Mouse (Mus musculus) forebrain, embryonic 15.5 days (tissue): ENCODE results near the gene Abl1. TPM values are rescaled to one million over a fixed set of nuclear protein-coding genes. Genes with fewer than 3 reads are reported as not detected.

ENCODE experiments used
- ATAC-seq: fragments of 200-750 bp; cut with Nextera tagmentation; replicated peaks from 2 replicates; pipeline ENCODE4 v1.8.0; 2017; ENCODE audit warnings: mild to moderate bottlenecking, moderate TSS enrichment, moderate library complexity
- H3K27ac ChIP-seq: fragments of 300-500 bp; sonication (generic); replicated peaks from 2 replicates; pipeline ENCODE4 v1.5.1; 2015; ENCODE audit warnings: mild to moderate bottlenecking, inconsistent platforms
- H3K27me3 ChIP-seq: fragments of 300-500 bp; sonication (generic); 2 replicates; pipeline ENCODE4 v1.6.1; 2015; ENCODE audit warnings: inconsistent platforms
- H3K36me3 ChIP-seq: fragments of 300-500 bp; sonication (generic); 2 replicates; pipeline ENCODE4 v1.6.1; 2015; ENCODE audit warnings: mild to moderate bottlenecking, inconsistent platforms
- H3K4me1 ChIP-seq: fragments of 300-500 bp; sonication (generic); 2 replicates; pipeline ENCODE4 v1.6.1; 2015; ENCODE audit warnings: inconsistent platforms
- H3K4me2 ChIP-seq: fragments of 300-500 bp; sonication (generic); replicated peaks from 2 replicates; pipeline ENCODE4 v1.6.1; 2015; ENCODE audit warnings: mild to moderate bottlenecking, inconsistent platforms
- H3K4me3 ChIP-seq: fragments of 300-500 bp; sonication (generic); 2 replicates; pipeline ENCODE4 v1.5.1; 2015; ENCODE audit warnings: mild to moderate bottlenecking, inconsistent platforms
- H3K9ac ChIP-seq: fragments of 300-500 bp; sonication (generic); replicated peaks from 2 replicates; pipeline ENCODE4 v1.6.1; 2015; ENCODE audit warnings: mild to moderate bottlenecking, inconsistent platforms
- H3K9me3 ChIP-seq: fragments of 300-500 bp; sonication (generic); 2 replicates; pipeline ENCODE4 v1.6.1; 2016; ENCODE audit warnings: inconsistent platforms
- WGBS: fragments of 180-500 bp; shearing (Covaris S2); methylation state at CpG from one replicate; pipeline ENCODE4 v1.1.7; 2015; ENCODE audit warnings: mixed read lengths; 5-methylcytosine and 5-hydroxymethylcytosine counted together
- polyA plus RNA-seq: library from polyadenylated mRNA; unstranded; fragments of >200 nt; fragmentation: Nextera tagmentation; extraction: Ambion mirVana; gene quantifications from 2 replicates; pipeline ENCODE4 v1.2.1, GENCODE M21; 2015

The Abl1 gene
- polyA plus RNA-seq, 1 experiment from 2014 or later = 23.6 TPM

DNA sequence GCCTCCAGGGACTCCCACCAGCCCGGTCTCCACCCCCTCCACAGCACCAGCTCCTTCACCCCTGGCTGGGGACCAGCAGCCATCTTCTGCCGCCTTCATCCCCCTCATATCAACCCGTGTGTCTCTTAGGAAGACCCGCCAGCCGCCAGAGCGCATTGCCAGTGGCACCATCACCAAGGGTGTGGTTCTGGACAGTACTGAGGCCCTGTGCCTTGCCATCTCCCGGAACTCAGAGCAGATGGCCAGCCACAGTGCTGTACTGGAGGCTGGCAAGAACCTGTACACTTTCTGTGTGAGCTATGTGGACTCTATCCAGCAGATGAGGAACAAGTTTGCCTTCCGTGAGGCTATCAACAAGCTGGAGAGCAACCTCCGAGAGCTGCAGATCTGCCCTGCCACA is 113.2 kb downstream of the Abl1 start:
- Histone ChIP-seq H3K36me3 (peaks cover 66% of the 10 kb centered on the region), H3K4me3 (no peak overlapping the region), H3K27ac (no peak overlapping the region), H3K9ac (no peak overlapping the region), H3K4me2 (no peak overlapping the region), H3K4me1 (peaks cover 9% of the 10 kb centered on the region), H3K9me3 (no peaks in the 10 kb centered on the region), H3K27me3 (no peaks in the 10 kb centered on the region)
- WGBS = 87% methylated on average over 9 of the region's 9 CpGs
- no peak for ATAC-seq

- Histone ChIP-seq H3K27ac (no peak overlapping the region), H3K36me3 (peaks cover 53% of the 10 kb centered on the region)
- 86% methylated on average over 8 of the region's 8 CpGs for WGBS
These were observed 114.6 kb downstream of the Abl1 start for GRCm38 (mm10) chr2:31802811-31803210.

GRCm38 (mm10) chr2:31803480-31803879 is 115.3 kb downstream of the Abl1 start:
- Histone ChIP-seq H3K9me3 (no peaks in the 10 kb centered on the region), H3K4me3 (no peak overlapping the region), H3K27ac (no peak overlapping the region), H3K36me3 (peaks cover 47% of the 10 kb centered on the region), H3K4me2 (no peak overlapping the region), H3K27me3 (no peaks in the 10 kb centered on the region), H3K9ac (no peak overlapping the region), H3K4me1 (peaks cover 26% of the 10 kb centered on the region)
- WGBS = 81% methylated on average over 14 of the region's 14 CpGs
- no peak for ATAC-seq

More at GRCm38 (mm10) chr2:31802811-31803210, 114.6 kb downstream of the Abl1 start:
- ATAC-seq = no peak
- Histone ChIP-seq H3K9ac (no peak overlapping the region), H3K4me1 (peaks cover 23% of the 10 kb centered on the region), H3K9me3 (no peaks in the 10 kb centered on the region), H3K27me3 (no peaks in the 10 kb centered on the region), H3K4me2 (no peak overlapping the region), H3K4me3 (no peak overlapping the region)

- H3K9me3 ChIP-seq = no peaks in the 10 kb centered on the region
- H3K4me2 ChIP-seq = no peak overlapping the region
- no peak overlapping the region for H3K4me3 ChIP-seq
- H3K27ac ChIP-seq = peak overlapping the region; percentile 54
- H3K4me1 ChIP-seq = peaks cover 47% of the 10 kb centered on the region
- no peaks in the 10 kb centered on the region for H3K27me3 ChIP-seq
- 15% methylated on average over 9 of the region's 9 CpGs for WGBS
- ATAC-seq = peak; percentile 60
- peaks cover 22% of the 10 kb centered on the region for H3K36me3 ChIP-seq
- H3K9ac ChIP-seq = peak overlapping the region; percentile 12; the same call in 1 of the 2 replicates
These were observed 118.6 kb downstream of the Abl1 start for GRCm38 (mm10) chr2:31806639-31807382.

- no peaks in the 10 kb centered on the region for H3K9me3 ChIP-seq
- H3K27me3 ChIP-seq = no peaks in the 10 kb centered on the region
- no peak overlapping the region for H3K9ac ChIP-seq
- 0 out of 2 replicates have a peak, but pooled peaks cover 6% of the 10 kb centered on the region for H3K36me3 ChIP-seq
- ATAC-seq = 0 out of 2 replicates have a peak, but pooled peaks have one; percentile 17
- no peak overlapping the region for H3K4me3 ChIP-seq
- H3K27ac ChIP-seq = no peak overlapping the region
- WGBS = 31% methylated on average over 28 of the region's 28 CpGs
- no peak overlapping the region for H3K4me2 ChIP-seq
- peaks cover 47% of the 10 kb centered on the region for H3K4me1 ChIP-seq
These were observed 120.5 kb downstream of the Abl1 start for GRCm38 (mm10) chr2:31808410-31809357.

GRCm38 (mm10) chr2:31809358-31809740 is 121.2 kb downstream of the Abl1 start:
- Histone ChIP-seq H3K36me3 (no peaks in the 10 kb centered on the region), H3K4me3 (no peak overlapping the region), H3K9me3 (no peaks in the 10 kb centered on the region), H3K27ac (no peak overlapping the region), H3K9ac (no peak overlapping the region), H3K4me2 (no peak overlapping the region), H3K27me3 (no peaks in the 10 kb centered on the region), H3K4me1 (peaks cover 47% of the 10 kb centered on the region)
- 45% methylated on average over 2 of the region's 2 CpGs for WGBS
- ATAC-seq = no peak

GRCm38 (mm10) chr2:31810444-31810843 is 122.3 kb downstream of the Abl1 start, which contains the start of gene Qrfp:
Qrfp (minus strand) TSS chr2:31810580.
- no peak within 1 kb of the TSS for H3K4me2 ChIP-seq
- H3K9ac ChIP-seq = no peak within 1 kb of the TSS
- H3K27me3 ChIP-seq = no peaks in the 10 kb centered on the region
- no peak within 1 kb of the TSS for H3K27ac ChIP-seq
- no peak within 1 kb of the TSS for H3K4me3 ChIP-seq
- peaks cover 47% of the 10 kb centered on the region for H3K4me1 ChIP-seq
- H3K36me3 ChIP-seq = no peaks in the 10 kb centered on the region
- no peak for ATAC-seq
- WGBS = 57% methylated on average over 12 of the region's 12 CpGs
- no peaks in the 10 kb centered on the region for H3K9me3 ChIP-seq

GRCm38 (mm10) chr2:31811086-31811958 is 123.1 kb downstream of the Abl1 start:
- Histone ChIP-seq H3K4me2 (no peak overlapping the region), H3K27me3 (no peaks in the 10 kb centered on the region), H3K9ac (no peak overlapping the region), H3K36me3 (no peaks in the 10 kb centered on the region), H3K4me1 (peaks cover 39% of the 10 kb centered on the region), H3K27ac (no peak overlapping the region), H3K9me3 (no peaks in the 10 kb centered on the region), H3K4me3 (no peak overlapping the region)
- ATAC-seq = no peak
- WGBS = 85% methylated on average over 14 of the region's 14 CpGs

DNA sequence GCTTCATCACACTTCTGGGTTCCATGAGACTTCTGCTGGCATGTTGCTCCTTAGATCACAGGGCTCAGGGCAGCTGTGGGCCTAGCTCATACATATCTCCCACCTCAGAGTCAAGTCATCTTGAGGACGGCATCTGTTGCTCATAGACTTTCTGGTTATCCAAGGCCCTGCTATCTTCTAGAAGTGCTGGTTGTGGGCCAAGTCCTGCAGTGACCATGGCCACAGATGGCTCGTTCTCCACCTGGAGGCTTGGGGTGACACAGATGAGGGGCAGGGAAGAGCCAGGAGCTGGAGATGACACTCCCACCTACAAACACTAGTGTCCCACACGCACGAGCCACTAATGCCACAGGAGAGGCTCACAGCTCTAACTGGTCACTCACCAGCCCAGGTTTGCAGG is 125.5 kb downstream of the Abl1 start:
- 87% methylated on average over 4 of the region's 4 CpGs for WGBS
- Histone ChIP-seq H3K4me3 (no peak overlapping the region), H3K4me1 (peaks cover 19% of the 10 kb centered on the region), H3K9me3 (no peaks in the 10 kb centered on the region), H3K36me3 (no peaks in the 10 kb centered on the region), H3K27me3 (no peaks in the 10 kb centered on the region), H3K27ac (no peak overlapping the region), H3K9ac (no peak overlapping the region), H3K4me2 (no peak overlapping the region)
- ATAC-seq = no peak

DNA sequence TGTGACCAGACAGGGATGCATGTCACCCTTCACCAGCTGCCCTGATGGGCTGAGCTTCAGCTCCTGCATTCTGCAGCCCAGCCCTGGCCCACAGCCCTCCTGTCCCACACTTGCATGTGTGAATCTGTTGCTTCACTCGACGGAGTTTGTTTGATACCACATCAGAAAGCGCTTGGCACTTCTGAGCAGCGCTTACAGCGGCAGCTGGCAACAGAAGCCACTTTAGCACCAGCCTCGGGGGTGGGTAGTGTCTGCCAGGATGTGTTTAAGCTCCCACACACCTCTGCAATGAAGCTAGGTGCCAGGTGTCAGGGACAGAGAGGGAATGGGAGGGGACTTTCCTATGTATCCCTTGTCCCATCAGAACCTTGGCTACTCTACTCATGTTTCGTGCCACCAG is 126.5 kb downstream of the Abl1 start:
- no peaks in the 10 kb centered on the region for H3K27me3 ChIP-seq
- peaks cover 9% of the 10 kb centered on the region for H3K4me1 ChIP-seq
- H3K4me3 ChIP-seq = no peak overlapping the region
- H3K36me3 ChIP-seq = no peaks in the 10 kb centered on the region
- no peaks in the 10 kb centered on the region for H3K9me3 ChIP-seq
- no peak overlapping the region for H3K27ac ChIP-seq
- no peak overlapping the region for H3K4me2 ChIP-seq
- no peak overlapping the region for H3K9ac ChIP-seq
- 69% methylated on average over 7 of the region's 7 CpGs for WGBS
- no peak for ATAC-seq

DNA sequence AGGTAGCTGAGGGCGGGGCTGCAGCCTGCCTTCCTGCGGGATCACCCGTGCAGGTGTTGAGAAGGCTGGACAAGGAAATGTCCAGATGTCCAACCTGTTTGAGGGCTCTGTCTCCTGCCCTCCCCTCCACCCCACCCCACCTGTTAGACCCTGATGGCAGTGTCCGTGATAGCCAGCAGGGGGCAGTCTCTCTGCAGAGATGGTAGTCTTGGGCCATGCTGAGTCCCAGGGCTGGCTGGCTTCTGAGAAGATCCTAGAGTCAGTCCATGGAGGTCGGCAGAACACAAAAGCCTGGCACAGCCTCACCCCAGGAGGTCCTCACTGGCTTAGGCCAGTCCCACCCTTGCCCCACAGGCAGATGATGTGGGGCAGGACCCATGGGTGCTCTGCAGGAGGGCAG is 127.2 kb downstream of the Abl1 start:
- H3K4me3 ChIP-seq = no peak overlapping the region
- no peak overlapping the region for H3K27ac ChIP-seq
- no peaks in the 10 kb centered on the region for H3K9me3 ChIP-seq
- peaks cover 3% of the 10 kb centered on the region for H3K4me1 ChIP-seq
- no peak overlapping the region for H3K4me2 ChIP-seq
- H3K27me3 ChIP-seq = no peaks in the 10 kb centered on the region
- H3K36me3 ChIP-seq = no peaks in the 10 kb centered on the region
- ATAC-seq = no peak
- no peak overlapping the region for H3K9ac ChIP-seq
- 32% methylated on average over 5 of the region's 5 CpGs for WGBS
